Mouse (Mus musculus): ENCODE results near the gene Il23a.
"Not testable (repeated sequence)": the region's sequence is repeated elsewhere in the genome, so short reads cannot be mapped to it uniquely, and the experiment has no call there.

The Il23a gene

GRCm38 (mm10) chr10:128298702-128299171 is at the start of gene Il23a:
TSS of gene Il23a (minus strand) at chr10:128298752.
- DNase-seq: no peak

GRCm38 (mm10) chr10:128347541-128347940 is 49.0 kb upstream of the Il23a start:
- DNase-seq: no peak

- peak; percentile 81 for DNase-seq
These were observed 46.2 kb upstream of the Il23a start for GRCm38 (mm10) chr10:128344568-128345275.

GRCm38 (mm10) chr10:128343436-128343835 is 44.9 kb upstream of the Il23a start:
- DNase-seq: no peak

GRCm38 (mm10) chr10:128340257-128340656 is 41.7 kb upstream of the Il23a start:
- DNase-seq: no peak

- DNase-seq: no peak
These were observed 40.4 kb upstream of the Il23a start for GRCm38 (mm10) chr10:128338948-128339347.

- no peak for DNase-seq
These were observed 39.9 kb upstream of the Il23a start for GRCm38 (mm10) chr10:128338415-128338814.

- DNase-seq: peak; percentile 99
These were observed 39.0 kb upstream of the Il23a start, which contains the start of gene Cs for GRCm38 (mm10) chr10:128337306-128338181. TSS of gene Cs (plus strand) at chr10:128337734.

GRCm38 (mm10) chr10:128336597-128336996 is 38.0 kb upstream of the Il23a start:
- no peak for DNase-seq

GRCm38 (mm10) chr10:128336195-128336594 is 37.6 kb upstream of the Il23a start:
- DNase-seq: no peak

- peak; percentile 92 for DNase-seq
These were observed 37.0 kb upstream of the Il23a start for GRCm38 (mm10) chr10:128335582-128335981.

GRCm38 (mm10) chr10:128332358-128333249 is 34.1 kb upstream of the Il23a start:
- not testable (repeated sequence) for DNase-seq

- peak; percentile 26 for DNase-seq
These were observed 29.1 kb upstream of the Il23a start for GRCm38 (mm10) chr10:128327610-128328009.

GRCm38 (mm10) chr10:128326825-128327224 is 28.3 kb upstream of the Il23a start:
- DNase-seq: no peak

- DNase-seq: no peak
These were observed 25.0 kb upstream of the Il23a start for GRCm38 (mm10) chr10:128323516-128323915.

GRCm38 (mm10) chr10:128322141-128323108 is 23.9 kb upstream of the Il23a start, which contains the start of gene Cnpy2:
TSS of gene Cnpy2 (plus strand) at chr10:128322459.
- DNase-seq: peak; percentile 86

GRCm38 (mm10) chr10:128321641-128322040 is 23.1 kb upstream of the Il23a start:
- no peak for DNase-seq

GRCm38 (mm10) chr10:128315578-128315977 is 17.0 kb upstream of the Il23a start:
- DNase-seq: no peak

GRCm38 (mm10) chr10:128310902-128311301 is 12.3 kb upstream of the Il23a start:
- DNase-seq: no peak

GRCm38 (mm10) chr10:128310177-128310576 is 11.6 kb upstream of the Il23a start:
- no peak for DNase-seq

- DNase-seq: no peak
These were observed 11.1 kb upstream of the Il23a start for GRCm38 (mm10) chr10:128309654-128310053.

Measured in thymus, postnatal 4 days (tissue).